Comparison of ENCODE assay signal across 25 mouse cellular contexts in genomic region chr8:118314188-118314563, GRCm38 (mm10). TPM values are rescaled to one million over a fixed set of nuclear protein-coding genes. Genes with fewer than 3 reads are reported as not detected.
A peak's percentile ranks its signal among the peaks of the same experiment; 100 is the strongest.
DNase-seq lines count a peak whose midpoint lies in the region; ATAC-seq and TF ChIP-seq lines count a peak whose summit lies in the region.
"Had no signal": no experiment of that assay in that cellular context is flagged by ENCODE, and none has a peak within 500 bp of the region (broad histone marks: within the 10 kb centered on the region; RNA-seq: fewer than 3 reads in every experiment).

No protein-coding gene starts in this region.

- H3K4me3 ChIP-seq in neural tube, embryonic 11.5 days (ENCODE audit: low read depth, low read length), result no peak overlapping the region
- H3K4me3 ChIP-seq in lung, postnatal 0 days (ENCODE audit: low read depth, low read length), result no peak overlapping the region
- no peak overlapping the region for H3K4me3 ChIP-seq in myocyte
- H3K4me3 ChIP-seq: embryonic facial prominence, embryonic 12.5 days; heart, adult 2 months; heart, embryonic 15.5 days; hindbrain, embryonic 15.5 days; limb, embryonic 10.5 days; liver, embryonic 15.5 days had no signal

- peak overlapping the region; percentile 18; the same call in 1 of the 2 replicates for H3K9ac ChIP-seq in neural tube, embryonic 11.5 days (ENCODE audit: low read length)
- no peak overlapping the region for H3K9ac ChIP-seq in lung, postnatal 0 days (replicated peaks; ENCODE audit: low read depth)
- H3K9ac ChIP-seq: embryonic facial prominence, embryonic 12.5 days; heart, embryonic 15.5 days; hindbrain, embryonic 15.5 days; liver, embryonic 15.5 days had no signal

- no peaks in the 10 kb centered on the region for H3K27me3 ChIP-seq in neural tube, embryonic 11.5 days (ENCODE audit: control insufficient read depth, insufficient read depth, low read length)
- no peaks in the 10 kb centered on the region for H3K27me3 ChIP-seq in lung, postnatal 0 days (replicated peaks; ENCODE audit: insufficient read depth, low read length)
- no peaks in the 10 kb centered on the region for H3K27me3 ChIP-seq in myocyte (ENCODE audit: control insufficient read depth, insufficient read depth, insufficient read length)
- H3K27me3 ChIP-seq: CH12.LX; embryonic facial prominence, embryonic 12.5 days; heart, embryonic 15.5 days; hindbrain, embryonic 15.5 days; liver, embryonic 15.5 days; Patski had no signal

- peak; percentile 43 for ATAC-seq in neural tube, embryonic 11.5 days (ENCODE audit: insufficient read depth, low FRiP score, low TSS enrichment)
- peak; percentile 87 for ATAC-seq in lung, postnatal 0 days
- ATAC-seq: Patski had no signal

- no peak overlapping the region for H3K27ac ChIP-seq in neural tube, embryonic 11.5 days (ENCODE audit: low read depth, low read length)
- H3K27ac ChIP-seq in lung, postnatal 0 days (ENCODE audit: low read length), result no peak overlapping the region
- H3K27ac ChIP-seq: embryonic facial prominence, embryonic 12.5 days; heart, adult 2 months; heart, embryonic 15.5 days; limb, embryonic 10.5 days; liver, embryonic 15.5 days had no signal

- no peak overlapping the region for H3K4me2 ChIP-seq in neural tube, embryonic 11.5 days (ENCODE audit: low read depth)
- no peak overlapping the region for H3K4me2 ChIP-seq in lung, postnatal 0 days (replicated peaks; ENCODE audit: low read depth, low read length)
- H3K4me2 ChIP-seq in myocyte (ENCODE audit: low read depth), result peak overlapping the region; percentile 60
- H3K4me2 ChIP-seq: embryonic facial prominence, embryonic 12.5 days; heart, embryonic 15.5 days; liver, embryonic 15.5 days; midbrain, embryonic 11.5 days had no signal

- no peaks in the 10 kb centered on the region for H3K36me3 ChIP-seq in neural tube, embryonic 11.5 days (ENCODE audit: control insufficient read depth, insufficient read depth, low read length)
- H3K36me3 ChIP-seq in lung, postnatal 0 days (ENCODE audit: insufficient read depth, low read length), result no peaks in the 10 kb centered on the region
- H3K36me3 ChIP-seq in myocyte (ENCODE audit: control insufficient read depth, insufficient read depth), result peaks cover 3% of the 10 kb centered on the region
- H3K36me3 ChIP-seq: embryonic facial prominence, embryonic 12.5 days; G1E; heart, embryonic 15.5 days; hindbrain, embryonic 15.5 days; limb, embryonic 10.5 days; liver, embryonic 15.5 days had no signal

- TF ChIP-seq EP300 in lung, postnatal 0 days (IDR thresholded peaks at IDR 0.05), result peak; percentile 68

- DNase-seq in neural tube, embryonic 11.5 days (ENCODE audit: low spot score), result no peak
- DNase-seq in neural tube, embryonic 10.5 days (ENCODE audit: extremely low spot score, low spot score), result no peak
- DNase-seq in lung, postnatal 0 days (ENCODE audit: low spot score), result peak; percentile 69
- no peak for DNase-seq in right cerebral cortex, postnatal 25 days
- no peak for DNase-seq in heart, adult 9 months (ENCODE audit: low spot score in 2 of 2)
- no peak for DNase-seq in adrenal gland, adult 8-10 months
- DNase-seq: adrenal gland, postnatal 10 days; B cell, adult 2 months; cerebellum, adult 18-20 months; heart, adult 2 months; heart, postnatal 36 days; kidney, adult 18-20 months; liver had no signal

- peaks cover 4% of the 10 kb centered on the region for H3K4me1 ChIP-seq in neural tube, embryonic 11.5 days (ENCODE audit: control insufficient read depth, insufficient read depth, low read length)
- H3K4me1 ChIP-seq in lung, postnatal 0 days (ENCODE audit: insufficient read depth, low read depth, low read length), result no peaks in the 10 kb centered on the region
- H3K4me1 ChIP-seq: liver, embryonic 15.5 days had no signal

- H3ac ChIP-seq in myocyte (ENCODE audit: control insufficient read depth, insufficient read length), result no peak overlapping the region

- peaks cover 4% of the 10 kb centered on the region for H3K79me2 ChIP-seq in myocyte (ENCODE audit: control insufficient read depth, insufficient read depth)

- 88% methylated on average over 6 of the region's 6 CpGs for WGBS in neural tube, embryonic 11.5 days
- WGBS in lung, postnatal 0 days, result 55% methylated on average over 6 of the region's 6 CpGs

- TF ChIP-seq POLR2A in myocyte (IDR thresholded peaks at IDR 0.05; ENCODE audit: insufficient read length, low read depth), result no peak

- no peak for TF ChIP-seq CTCF in lung, postnatal 0 days (IDR thresholded peaks at IDR 0.05)

- no peaks in the 10 kb centered on the region for H3K9me3 ChIP-seq in neural tube, embryonic 11.5 days (ENCODE audit: control insufficient read depth, low read length)
- no peaks in the 10 kb centered on the region for H3K9me3 ChIP-seq in lung, postnatal 0 days (ENCODE audit: low read length)
- H3K9me3 ChIP-seq: embryonic facial prominence, embryonic 12.5 days; heart, embryonic 15.5 days; hindbrain, embryonic 15.5 days; limb, embryonic 10.5 days; liver, embryonic 15.5 days had no signal

TF ChIP-seq in myocyte, 11 proteins besides CTCF, POLR2A, EP300 and RAD21:
- no peak for TF ChIP-seq TCF12 (IDR thresholded peaks at IDR 0.05; ENCODE audit: insufficient read depth, poor library complexity, severe bottlenecking)
- TF ChIP-seq POLR2AphosphoS2 (IDR thresholded peaks at IDR 0.05; ENCODE audit: insufficient read length, low read depth), result no peak
- TF ChIP-seq MYOG (IDR thresholded peaks at IDR 0.05; ENCODE audit: control insufficient read depth in 1 of 3, insufficient read depth in 1 of 3, insufficient read length in 2 of 3, low read depth in 2 of 3), result no peak
- no peak for TF ChIP-seq SRF (IDR thresholded peaks at IDR 0.05; ENCODE audit: control insufficient read depth, insufficient read length, low read depth)
- no peak for TF ChIP-seq MYOD1 (IDR thresholded peaks at IDR 0.05; ENCODE audit: control insufficient read depth in 1 of 3, insufficient read length in 2 of 3, low read depth in 2 of 3)
- TF ChIP-seq USF1 (IDR thresholded peaks at IDR 0.05; ENCODE audit: low read depth), result no peak
- TF ChIP-seq MAX (IDR thresholded peaks at IDR 0.05; ENCODE audit: low read depth), result no peak
- TF ChIP-seq CEBPB (IDR thresholded peaks at IDR 0.05; ENCODE audit: insufficient read depth, poor library complexity, severe bottlenecking), result no peak
- no peak for TF ChIP-seq E2F4 (IDR thresholded peaks at IDR 0.05; ENCODE audit: insufficient read depth)
- no peak for TF ChIP-seq REST (IDR thresholded peaks at IDR 0.05; ENCODE audit: insufficient read depth, insufficient read length)

RNA-seq across cellular contexts. Expression of gene Cdh13, which starts 30.6 kb away (rescaled TPM):
- 20.5 and 23.4 TPM in 2 replicates for polyA plus RNA-seq in neural tube, embryonic 11.5 days (2014; fragmentation: Nextera tagmentation; extraction: Ambion mirVana)
- polyA plus RNA-seq in lung, postnatal 0 days (2015; fragmentation: Nextera tagmentation; extraction: Ambion mirVana), result 8.6 and 9.6 TPM in 2 replicates
- polyA plus RNA-seq in myocyte (2012; fragmentation: generic; extraction: Trizol), result 56.6 TPM
- total RNA-seq in adrenal gland, adult 8-10 months (2022), result 10 to 100 TPM in 1 of 4 experiments, 1 to 10 TPM in 3; 6.9 to 11.9 (median 7.5) TPM
- total RNA-seq: CH12.LX; megakaryocyte progenitor cell, adult 5-6 weeks; monocyte, adult 5-6 weeks had no signal
- polyA plus RNA-seq: G1E had no signal
